Mouse (Mus musculus): ENCODE measurements around the gene Tmem184a. TPM values are rescaled to one million over a fixed set of nuclear protein-coding genes. Genes with fewer than 3 reads are reported as not detected.

The Tmem184a gene
- 1.5 and 1.8 TPM in 2 replicates for polyA plus RNA-seq (2016; fragmentation: Nextera tagmentation; extraction: Ambion mirVana)

- Histone ChIP-seq H3K27me3 (ENCODE audit: insufficient read depth, poor library complexity, severe bottlenecking) (peaks cover 11% of the 10 kb centered on the region; the same call in 1 of the 2 replicates), H3K36me3 (peaks cover 43% of the 10 kb centered on the region), H3K4me1 (replicated peaks) (0 out of 2 replicates have a peak, but pooled peaks cover 4% of the 10 kb centered on the region), H3K27ac (no peak within 1 kb of the TSS), H3K4me3 (no peak within 1 kb of the TSS), H3K9me3 (no peaks in the 10 kb centered on the region)
- no peak for DNase-seq (ENCODE audit: low spot score)
- WGBS, result 85% methylated on average over 9 of the region's 9 CpGs
These were observed at the start of gene Tmem184a for GRCm38 (mm10) chr5:139819538-139820181. TSS of gene Tmem184a (minus strand) at chr5:139819917.

- no peaks in the 10 kb centered on the region for H3K36me3 ChIP-seq
- DNase-seq (ENCODE audit: low spot score), result no peak
- WGBS, result 76% methylated on average over 4 of the region's 4 CpGs
- no peak overlapping the region for H3K4me3 ChIP-seq
- H3K27ac ChIP-seq, result no peak overlapping the region
- no peaks in the 10 kb centered on the region for H3K27me3 ChIP-seq (ENCODE audit: insufficient read depth, poor library complexity, severe bottlenecking)
- H3K4me1 ChIP-seq (replicated peaks), result peaks cover 22% of the 10 kb centered on the region
- H3K9me3 ChIP-seq, result no peaks in the 10 kb centered on the region
These were observed 43.0 kb upstream of the Tmem184a start for GRCm38 (mm10) chr5:139862759-139863158.

GRCm38 (mm10) chr5:139860328-139861104 lies 40.8 kb upstream of the Tmem184a start:
- H3K27me3 ChIP-seq (ENCODE audit: insufficient read depth, poor library complexity, severe bottlenecking), result no peaks in the 10 kb centered on the region
- H3K4me1 ChIP-seq (replicated peaks), result peaks cover 16% of the 10 kb centered on the region
- H3K9me3 ChIP-seq, result no peaks in the 10 kb centered on the region
- DNase-seq (ENCODE audit: low spot score), result peak; percentile 16
- no peaks in the 10 kb centered on the region for H3K36me3 ChIP-seq
- peak overlapping the region; percentile 1; the same call in 1 of the 2 replicates for H3K4me3 ChIP-seq
- peak overlapping the region; percentile 31 for H3K27ac ChIP-seq
- WGBS, result 37% methylated on average over 15 of the region's 15 CpGs

- Histone ChIP-seq H3K27ac (no peak overlapping the region), H3K4me1 (replicated peaks) (peaks cover 15% of the 10 kb centered on the region), H3K4me3 (no peak overlapping the region), H3K36me3 (no peaks in the 10 kb centered on the region), H3K27me3 (ENCODE audit: insufficient read depth, poor library complexity, severe bottlenecking) (0 out of 2 replicates have a peak, but pooled peaks cover 2% of the 10 kb centered on the region), H3K9me3 (peaks cover 7% of the 10 kb centered on the region)
- no peak for DNase-seq (ENCODE audit: low spot score)
- 89% methylated on average over 12 of the region's 12 CpGs for WGBS
These were observed 30.1 kb upstream of the Tmem184a start for GRCm38 (mm10) chr5:139849626-139850320.

GRCm38 (mm10) chr5:139839142-139839541 lies 19.4 kb upstream of the Tmem184a start:
- DNase-seq (ENCODE audit: low spot score), result peak; percentile 35
- WGBS, result 17% methylated on average over 3 of the region's 3 CpGs
- Histone ChIP-seq H3K27ac (no peak overlapping the region), H3K4me1 (replicated peaks) (peaks cover 12% of the 10 kb centered on the region), H3K27me3 (ENCODE audit: insufficient read depth, poor library complexity, severe bottlenecking) (no peaks in the 10 kb centered on the region), H3K36me3 (no peaks in the 10 kb centered on the region), H3K4me3 (no peak overlapping the region), H3K9me3 (no peaks in the 10 kb centered on the region; the same call in 1 of the 2 replicates)

GRCm38 (mm10) chr5:139838476-139838892 lies 18.8 kb upstream of the Tmem184a start:
- no peak overlapping the region for H3K27ac ChIP-seq
- H3K4me1 ChIP-seq (replicated peaks), result peaks cover 12% of the 10 kb centered on the region
- no peaks in the 10 kb centered on the region for H3K9me3 ChIP-seq
- WGBS, result 20% methylated on average over 2 of the region's 2 CpGs
- DNase-seq (ENCODE audit: low spot score), result peak; percentile 82
- no peaks in the 10 kb centered on the region for H3K27me3 ChIP-seq (ENCODE audit: insufficient read depth, poor library complexity, severe bottlenecking)
- H3K4me3 ChIP-seq, result no peak overlapping the region
- no peaks in the 10 kb centered on the region for H3K36me3 ChIP-seq

GRCm38 (mm10) chr5:139835706-139836105 lies 16.0 kb upstream of the Tmem184a start:
- Histone ChIP-seq H3K27ac (no peak overlapping the region), H3K4me3 (no peak overlapping the region), H3K4me1 (replicated peaks) (peaks cover 12% of the 10 kb centered on the region), H3K36me3 (no peaks in the 10 kb centered on the region), H3K9me3 (no peaks in the 10 kb centered on the region), H3K27me3 (ENCODE audit: insufficient read depth, poor library complexity, severe bottlenecking) (no peaks in the 10 kb centered on the region)
- no peak for DNase-seq (ENCODE audit: low spot score)
- WGBS, result 87% methylated on average over 7 of the region's 7 CpGs

GRCm38 (mm10) chr5:139832125-139832524 lies 12.4 kb upstream of the Tmem184a start:
- Histone ChIP-seq H3K27me3 (ENCODE audit: insufficient read depth, poor library complexity, severe bottlenecking) (no peaks in the 10 kb centered on the region), H3K36me3 (no peaks in the 10 kb centered on the region), H3K4me1 (replicated peaks) (peaks cover 2% of the 10 kb centered on the region; the same call in 1 of the 2 replicates), H3K4me3 (no peak overlapping the region), H3K27ac (no peak overlapping the region), H3K9me3 (no peaks in the 10 kb centered on the region)
- DNase-seq (ENCODE audit: low spot score), result no peak
- WGBS, result 83% methylated on average over 7 of the region's 7 CpGs

GRCm38 (mm10) chr5:139830734-139831133 lies 11.0 kb upstream of the Tmem184a start:
- Histone ChIP-seq H3K27ac (no peak overlapping the region), H3K9me3 (no peaks in the 10 kb centered on the region), H3K4me3 (no peak overlapping the region), H3K4me1 (replicated peaks) (peaks cover 11% of the 10 kb centered on the region), H3K36me3 (no peaks in the 10 kb centered on the region), H3K27me3 (ENCODE audit: insufficient read depth, poor library complexity, severe bottlenecking) (no peaks in the 10 kb centered on the region)
- WGBS, result 87% methylated on average over 3 of the region's 3 CpGs
- no peak for DNase-seq (ENCODE audit: low spot score)

- Histone ChIP-seq H3K36me3 (peaks cover 4% of the 10 kb centered on the region), H3K4me3 (no peak overlapping the region), H3K9me3 (no peaks in the 10 kb centered on the region), H3K27ac (no peak overlapping the region), H3K4me1 (replicated peaks) (peaks cover 17% of the 10 kb centered on the region), H3K27me3 (ENCODE audit: insufficient read depth, poor library complexity, severe bottlenecking) (no peaks in the 10 kb centered on the region)
- DNase-seq (ENCODE audit: low spot score), result no peak
- WGBS, result 85% methylated on average over 13 of the region's 13 CpGs
These were observed 9.7 kb upstream of the Tmem184a start for GRCm38 (mm10) chr5:139829384-139829783.

- Histone ChIP-seq H3K27me3 (ENCODE audit: insufficient read depth, poor library complexity, severe bottlenecking) (no peaks in the 10 kb centered on the region), H3K4me3 (no peak overlapping the region), H3K4me1 (replicated peaks) (peaks cover 17% of the 10 kb centered on the region), H3K36me3 (peaks cover 22% of the 10 kb centered on the region), H3K27ac (no peak overlapping the region), H3K9me3 (no peaks in the 10 kb centered on the region)
- 84% methylated on average over 1 of the region's 1 CpGs for WGBS
- DNase-seq (ENCODE audit: low spot score), result no peak
These were observed 7.9 kb upstream of the Tmem184a start for GRCm38 (mm10) chr5:139827593-139827992.

GRCm38 (mm10) chr5:139826357-139827055 lies 6.8 kb upstream of the Tmem184a start, which contains the start of the genes Gm26938 and Psmg3:
TSS of gene Gm26938 (minus strand) at chr5:139826407.
TSS of gene Psmg3 (minus strand) at chr5:139826885.
- peak; percentile 93 for DNase-seq (ENCODE audit: low spot score)
- under 1% methylated on average over 43 of the region's 43 CpGs for WGBS
- Histone ChIP-seq H3K4me1 (replicated peaks) (peaks cover 21% of the 10 kb centered on the region), H3K27ac (peak within 1 kb of the TSS; percentile 93), H3K36me3 (peaks cover 32% of the 10 kb centered on the region), H3K9me3 (no peaks in the 10 kb centered on the region), H3K4me3 (peak within 1 kb of the TSS; percentile 94), H3K27me3 (ENCODE audit: insufficient read depth, poor library complexity, severe bottlenecking) (no peaks in the 10 kb centered on the region)
